Mouse (Mus musculus) spleen, adult 18-20 months (tissue): ENCODE results near the gene Prlh.

Experiments used
- DNase-seq, 2 experiments: peaks; one replicate each; pipeline ENCODE4 v3.0.0; 2022; ENCODE audit warnings: mixed read lengths in 2 of 2

Prlh gene

GRCm38 (mm10) chr1:91001871-91002539, 49.1 kb downstream of the Prlh start:
- DNase-seq, result no peak

GRCm38 (mm10) chr1:91002641-91003040, 49.7 kb downstream of the Prlh start:
- DNase-seq, result no peak
